Mouse (Mus musculus) limb, embryonic 14.5 days (tissue): Measurements from ENCODE around the gene Carm1. TPM values are rescaled to one million over a fixed set of nuclear protein-coding genes. Genes with fewer than 3 reads are reported as not detected.

Experiments used
- ATAC-seq: fragments of 200-750 bp; cut with Nextera tagmentation; 2 replicates; pipeline ENCODE4 v1.8.0; 2017; ENCODE audit warnings: low read depth, moderate number of reproducible peaks, moderate TSS enrichment; ENCODE audit not compliant: low FRiP score
- DNase-seq: peaks from one replicate; pipeline ENCODE4 v3.0.0-alpha.2; 2015; ENCODE audit warnings: low spot score
- H3K27ac ChIP-seq: fragments of 300-500 bp; sonication (generic); replicated peaks from 2 replicates; pipeline ENCODE4 v1.5.1; 2014; ENCODE audit warnings: low read depth, mild to moderate bottlenecking, low read length, moderate library complexity, mixed read lengths
- H3K27me3 ChIP-seq: fragments of 300-500 bp; sonication (generic); 2 replicates; pipeline ENCODE4 v1.6.1; 2014; ENCODE audit warnings: low read length, mixed read lengths; ENCODE audit not compliant: control insufficient read depth, insufficient read depth
- H3K36me3 ChIP-seq: fragments of 300-500 bp; sonication (generic); 2 replicates; pipeline ENCODE4 v1.6.1; 2014; ENCODE audit warnings: mild to moderate bottlenecking, low read length, moderate library complexity, mixed read lengths; ENCODE audit not compliant: control insufficient read depth, insufficient read depth
- H3K4me1 ChIP-seq: fragments of 300-500 bp; sonication (generic); 2 replicates; pipeline ENCODE4 v1.6.1; 2014; ENCODE audit warnings: antibody characterized with exemption, low read length, mixed read lengths; ENCODE audit not compliant: control insufficient read depth, insufficient read depth
- H3K4me2 ChIP-seq: fragments of 300-500 bp; sonication (generic); replicated peaks from 2 replicates; pipeline ENCODE4 v1.6.1; 2014; ENCODE audit warnings: low read depth, mild to moderate bottlenecking, low read length, moderate library complexity; ENCODE audit not compliant: severe bottlenecking
- H3K4me3 ChIP-seq: fragments of 300-500 bp; sonication (generic); replicated peaks from 2 replicates; pipeline ENCODE4 v1.5.1; 2014; ENCODE audit warnings: low read length
- H3K9ac ChIP-seq: fragments of 300-500 bp; sonication (generic); 2 replicates; pipeline ENCODE4 v1.6.1; 2014; ENCODE audit warnings: mild to moderate bottlenecking, low read depth, low read length, moderate library complexity; ENCODE audit not compliant: severe bottlenecking
- H3K9me3 ChIP-seq: fragments of 300-500 bp; sonication (generic); 2 replicates; pipeline ENCODE4 v1.6.1; 2016; ENCODE audit warnings: low read length; ENCODE audit not compliant: control insufficient read depth
- POLR2A ChIP-seq: fragments of 200-500 bp; IDR thresholded peaks from 2 replicates; pipeline ENCODE4 v1.8.0; 2012; ENCODE audit warnings: inconsistent platforms, mild to moderate bottlenecking, moderate library complexity, borderline replicate concordance; ENCODE audit not compliant: insufficient read depth, insufficient read length; ENCODE audit errors: extremely low read depth
- WGBS: fragments of 180-500 bp; shearing (Covaris S2); extraction: QIAGEN DNeasy Blood & Tissue Kit; methylation state at CpG from one replicate; pipeline ENCODE4 v1.1.7; 2014; 5-methylcytosine and 5-hydroxymethylcytosine counted together
- polyA plus RNA-seq, 2 experiments: library from polyadenylated mRNA; depleted of rRNA in 1 of 2; stranded (reverse) in 1 of 2; unstranded in 1 of 2; fragments of >200 nt; fragmentation: Nextera tagmentation in 1 of 2; extraction: Ambion mirVana in 1 of 2; gene quantifications; 2 replicates each; pipeline versions ENCODE4 v1.2.1 to v1.2.3; 2012 to 2014

Carm1 gene
- polyA plus RNA-seq, 2 experiments = 71.5 to 171 TPM

- peaks cover 12% of the 10 kb centered on the region; the same call in 1 of the 2 replicates for H3K4me1 ChIP-seq
- H3K36me3 ChIP-seq = peaks cover 11% of the 10 kb centered on the region
- peak within 1 kb of the TSS; percentile 82 for H3K4me3 ChIP-seq
- peak within 1 kb of the TSS; percentile 68 for H3K4me2 ChIP-seq
- peak within 1 kb of the TSS; percentile 97 for H3K27ac ChIP-seq
- TF ChIP-seq POLR2A = peak; percentile 62; the same call in 1 of the 2 replicates
- no peaks in the 10 kb centered on the region for H3K27me3 ChIP-seq
- H3K9me3 ChIP-seq = no peaks in the 10 kb centered on the region
- peak within 1 kb of the TSS; percentile 90 for H3K9ac ChIP-seq
- DNase-seq (peak; percentile 99), ATAC-seq (peak; percentile 92)
- under 1% methylated on average over 32 of the region's 45 CpGs for WGBS
Observed at GRCm38 (mm10) chr9:21615617-21616231, 69.0 kb downstream of the Carm1 start, which contains the start of gene Smarca4. Gene Smarca4, plus strand, starts transcription at chr9:21616169.

- peak; percentile 45; the same call in 1 of the 2 replicates for TF ChIP-seq POLR2A
- peak overlapping the region; percentile 97 for H3K27ac ChIP-seq
- H3K9ac ChIP-seq = peak overlapping the region; percentile 90
- under 1% methylated on average over 44 of the region's 57 CpGs for WGBS
- H3K36me3 ChIP-seq = peaks cover 11% of the 10 kb centered on the region
- no peaks in the 10 kb centered on the region for H3K9me3 ChIP-seq
- H3K27me3 ChIP-seq = no peaks in the 10 kb centered on the region
- ATAC-seq = peak; percentile 77
- H3K4me2 ChIP-seq = peak overlapping the region; percentile 66
- DNase-seq = peak; percentile 89
- H3K4me1 ChIP-seq = peaks cover 12% of the 10 kb centered on the region; the same call in 1 of the 2 replicates
- peak overlapping the region; percentile 82 for H3K4me3 ChIP-seq
Observed at GRCm38 (mm10) chr9:21616232-21616781, 69.6 kb downstream of the Carm1 start.

GRCm38 (mm10) chr9:21617066-21617465 is 70.4 kb downstream of the Carm1 start:
- peak overlapping the region; percentile 90 for H3K9ac ChIP-seq
- 10% methylated on average over 10 of the region's 10 CpGs for WGBS
- no peak for TF ChIP-seq POLR2A
- no peaks in the 10 kb centered on the region for H3K27me3 ChIP-seq
- peak overlapping the region; percentile 97 for H3K27ac ChIP-seq
- peak overlapping the region; percentile 82 for H3K4me3 ChIP-seq
- H3K4me1 ChIP-seq = peaks cover 12% of the 10 kb centered on the region; the same call in 1 of the 2 replicates
- no peaks in the 10 kb centered on the region for H3K9me3 ChIP-seq
- peaks cover 15% of the 10 kb centered on the region for H3K36me3 ChIP-seq
- ATAC-seq (no peak), DNase-seq (no peak)
- H3K4me2 ChIP-seq = peak overlapping the region; percentile 66

- Histone ChIP-seq H3K4me3 (no peak overlapping the region), H3K27me3 (no peaks in the 10 kb centered on the region), H3K36me3 (peaks cover 15% of the 10 kb centered on the region), H3K9ac (no peak overlapping the region), H3K4me1 (peaks cover 10% of the 10 kb centered on the region; the same call in 1 of the 2 replicates), H3K9me3 (no peaks in the 10 kb centered on the region), H3K4me2 (no peak overlapping the region), H3K27ac (no peak overlapping the region; the same call in 1 of the 2 replicates)
- ATAC-seq (no peak), DNase-seq (no peak)
- no peak for TF ChIP-seq POLR2A
- WGBS = 89% methylated on average over 4 of the region's 4 CpGs
Observed at GRCm38 (mm10) chr9:21620229-21620628, 73.5 kb downstream of the Carm1 start.

GRCm38 (mm10) chr9:21622676-21623075 is 76.0 kb downstream of the Carm1 start:
- Histone ChIP-seq H3K9me3 (no peaks in the 10 kb centered on the region), H3K27me3 (no peaks in the 10 kb centered on the region), H3K9ac (no peak overlapping the region), H3K4me2 (no peak overlapping the region), H3K4me1 (peaks cover 9% of the 10 kb centered on the region; the same call in 1 of the 2 replicates), H3K4me3 (no peak overlapping the region), H3K27ac (no peak overlapping the region), H3K36me3 (peaks cover 15% of the 10 kb centered on the region)
- WGBS = 89% methylated on average over 1 of the region's 1 CpGs
- no peak for TF ChIP-seq POLR2A
- DNase-seq (no peak), ATAC-seq (no peak)
